In the genomic region with DNA sequence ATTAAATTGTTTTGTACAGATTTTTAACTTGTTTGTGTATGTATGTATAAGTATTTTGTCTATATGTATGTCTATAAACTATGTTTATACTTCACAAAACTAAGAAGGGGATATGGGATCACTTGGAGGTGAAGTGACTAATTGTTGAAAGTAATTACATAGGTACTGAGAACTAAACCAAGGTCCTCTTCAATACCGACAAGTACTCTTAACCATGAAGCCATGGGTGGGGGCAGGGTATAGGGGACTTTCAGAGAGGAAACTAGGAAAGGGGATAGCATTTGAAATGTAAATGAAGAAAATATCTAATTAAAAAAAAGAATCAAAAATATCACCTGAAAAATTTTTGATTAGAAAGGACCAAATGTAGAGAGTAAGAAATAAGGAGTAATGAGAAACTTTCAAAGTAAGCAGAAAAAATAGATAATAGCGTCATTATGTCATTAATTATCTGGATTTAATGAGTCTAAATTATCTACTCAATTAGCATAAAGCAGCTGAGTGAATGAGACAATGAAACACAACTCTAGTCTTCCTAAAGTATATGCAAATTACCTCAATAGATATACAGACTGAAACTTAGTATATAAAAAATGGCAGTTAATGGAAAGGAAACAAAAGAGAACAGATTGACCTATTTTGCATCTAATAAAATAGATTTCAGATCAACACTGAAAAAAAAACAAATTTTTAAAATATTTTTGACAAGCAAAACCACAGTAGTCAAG, we compare ENCODE assay signal across 26 mouse cellular contexts. TPM values are rescaled to one million over a fixed set of nuclear protein-coding genes. Genes with fewer than 3 reads are reported as not detected.
"Had no signal": no experiment of that assay in that cellular context is flagged by ENCODE, and none has a peak within 500 bp of the region (broad histone marks: within the 10 kb centered on the region; RNA-seq: fewer than 3 reads in every experiment).

No protein-coding gene starts in this region.

- H3K27ac ChIP-seq: neural tube, embryonic 13.5 days; neural tube, embryonic 15.5 days had no signal

- H3K9ac ChIP-seq: lung, embryonic 14.5 days; neural tube, embryonic 13.5 days; neural tube, embryonic 15.5 days had no signal

- ATAC-seq: midbrain, embryonic 16.5 days had no signal

- H3K4me3 ChIP-seq: myocyte; neural tube, embryonic 13.5 days; neural tube, embryonic 15.5 days had no signal

- H3K27me3 ChIP-seq: neural tube, embryonic 13.5 days; neural tube, embryonic 15.5 days had no signal

- H3K4me2 ChIP-seq: lung, embryonic 14.5 days; midbrain, embryonic 11.5 days; neural tube, embryonic 13.5 days; neural tube, embryonic 15.5 days had no signal

- H3K9me3 ChIP-seq: neural tube, embryonic 13.5 days; neural tube, embryonic 15.5 days had no signal

- DNase-seq: lung, adult 18-20 months; lung, embryonic 14.5 days; lung, postnatal 10 days; lung, postnatal 4 days; midbrain, embryonic 14.5 days; right cerebral cortex, adult 18-20 months; right cerebral cortex, postnatal 25 days; right cerebral cortex, postnatal 4 days; spleen, adult 18-20 months; thymus, adult 18-20 months; thymus, postnatal 14 days; thymus, postnatal 36 days had no signal

- H3K36me3 ChIP-seq: neural tube, embryonic 13.5 days; neural tube, embryonic 15.5 days had no signal

- H3K4me1 ChIP-seq: neural tube, embryonic 13.5 days; neural tube, embryonic 15.5 days had no signal

RNA-seq across cellular contexts. Expression of a gene that starts 30.8 kb away (rescaled TPM):
- total RNA-seq: megakaryocyte, adult 5-6 weeks; megakaryocyte-erythroid progenitor cell, adult 5-6 weeks had no signal
- polyA plus RNA-seq: liver, embryonic 16.5 days; lung, embryonic 14.5 days; lung, embryonic 16.5 days; midbrain, embryonic 11.5 days; midbrain, embryonic 14.5 days; midbrain, embryonic 16.5 days; myocyte; neural tube, embryonic 11.5 days; neural tube, embryonic 13.5 days; neural tube, embryonic 15.5 days; small intestine, adult 2 months; stomach, embryonic 14.5 days; stomach, embryonic 16.5 days; thymus, postnatal 0 days had no signal

RNA-seq across cellular contexts. Expression of a gene that starts 47.0 kb away (rescaled TPM):
- total RNA-seq: megakaryocyte, adult 5-6 weeks; megakaryocyte-erythroid progenitor cell, adult 5-6 weeks had no signal
- polyA plus RNA-seq: liver, embryonic 16.5 days; lung, embryonic 14.5 days; lung, embryonic 16.5 days; midbrain, embryonic 11.5 days; midbrain, embryonic 14.5 days; midbrain, embryonic 16.5 days; myocyte; neural tube, embryonic 11.5 days; neural tube, embryonic 13.5 days; neural tube, embryonic 15.5 days; small intestine, adult 2 months; stomach, embryonic 14.5 days; stomach, embryonic 16.5 days; thymus, postnatal 0 days had no signal
